Mouse (Mus musculus): ENCODE measurements around the gene Slc6a20a. TPM values are rescaled to one million over a fixed set of nuclear protein-coding genes. Genes with fewer than 3 reads are reported as not detected.
A peak's percentile ranks its signal among the peaks of the same experiment; 100 is the strongest.
"Not testable (repeated sequence)": the region's sequence is repeated elsewhere in the genome, so short reads cannot be mapped to it uniquely, and the experiment has no call there.

Gene Slc6a20a
- not detected for total RNA-seq (2021)

DNA sequence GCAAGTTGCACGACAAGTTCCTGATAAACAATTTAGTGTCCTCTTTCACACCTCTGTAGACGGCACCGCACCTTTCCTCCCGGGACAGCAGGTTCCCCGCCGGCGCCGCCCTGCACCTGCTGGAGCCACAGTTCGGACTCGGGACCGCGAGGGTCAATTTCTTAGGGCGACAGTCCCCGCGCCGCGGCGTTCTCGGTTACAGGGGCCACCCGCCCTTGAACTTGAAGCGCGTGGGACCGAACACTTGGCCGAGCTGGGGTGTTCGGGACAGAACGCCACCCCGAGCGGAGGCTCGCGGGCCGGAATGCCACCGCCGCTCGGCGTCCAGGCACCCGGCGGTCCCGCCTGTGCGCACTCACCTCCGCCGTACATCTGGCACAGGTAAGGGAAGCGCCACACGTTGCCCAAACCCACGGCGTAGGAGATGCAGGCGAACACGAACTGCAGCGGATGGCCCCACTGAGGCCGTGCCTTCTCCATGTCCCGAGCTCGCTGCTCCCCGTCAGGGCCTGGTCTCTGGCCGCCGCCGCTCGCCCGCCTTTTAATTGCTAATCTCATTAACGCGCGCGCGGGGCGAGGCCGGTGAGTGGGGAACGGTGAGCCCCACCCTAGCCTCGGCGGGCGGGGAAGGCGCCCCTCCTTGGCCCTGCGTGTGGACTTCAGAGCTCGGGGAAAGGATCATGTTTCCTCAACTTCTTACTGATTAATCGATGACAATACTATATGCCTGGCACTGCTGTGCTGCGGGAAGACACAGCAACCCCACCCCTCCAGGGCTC lies at the start of gene Slc6a20a, which contains the start of gene Ccr9:
Slc6a20a (minus strand) TSS at position 559 of the 779 bp plus-strand sequence.
Ccr9 (plus strand) TSS at position 113 of the 779 bp plus-strand sequence.
- intact Hi-C loops (cut with DNase I): no loop called here
- DNase-seq: no peak

DNA sequence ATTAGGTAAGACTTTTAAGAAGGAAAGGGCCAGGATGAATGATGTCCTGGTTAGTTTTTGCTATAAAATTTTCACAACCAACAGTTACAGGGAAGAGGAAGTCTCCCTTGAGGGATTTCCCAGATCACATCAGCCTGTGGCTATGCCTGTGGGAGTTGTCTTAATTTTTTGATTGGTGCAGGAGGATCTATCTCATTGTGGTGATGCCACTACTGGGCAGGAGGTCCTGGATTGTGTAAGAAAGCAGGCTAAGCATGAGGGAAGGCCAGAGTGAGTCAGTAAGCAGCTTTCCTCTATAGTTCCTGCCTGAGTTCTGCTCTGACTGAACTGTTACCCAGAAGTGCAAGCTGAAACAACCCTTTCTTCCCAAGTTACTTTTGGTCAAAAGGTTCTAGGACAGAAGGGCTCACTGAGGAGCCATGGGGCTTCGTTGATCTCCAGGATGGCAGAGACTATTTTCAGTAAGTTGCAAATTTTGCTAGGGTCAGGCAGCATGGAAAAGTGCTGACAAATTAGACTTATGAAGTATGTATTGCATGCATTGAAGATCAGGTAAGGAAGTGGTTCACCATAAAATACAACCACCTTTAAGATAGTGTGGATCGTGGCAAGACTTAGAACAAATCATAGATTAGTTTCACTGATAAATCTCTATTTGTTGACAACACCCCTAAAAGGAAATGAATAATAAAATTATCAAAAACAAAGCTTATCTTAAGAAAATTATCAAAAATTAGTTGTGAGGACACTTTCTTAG lies 44.2 kb upstream of the Slc6a20a start:
- no peak for DNase-seq
- intact Hi-C loops (cut with DNase I): loop anchor here (5.0 kb wide), 1 partner anchor 124 kb away; no protein-coding TSS in a partner anchor

DNA sequence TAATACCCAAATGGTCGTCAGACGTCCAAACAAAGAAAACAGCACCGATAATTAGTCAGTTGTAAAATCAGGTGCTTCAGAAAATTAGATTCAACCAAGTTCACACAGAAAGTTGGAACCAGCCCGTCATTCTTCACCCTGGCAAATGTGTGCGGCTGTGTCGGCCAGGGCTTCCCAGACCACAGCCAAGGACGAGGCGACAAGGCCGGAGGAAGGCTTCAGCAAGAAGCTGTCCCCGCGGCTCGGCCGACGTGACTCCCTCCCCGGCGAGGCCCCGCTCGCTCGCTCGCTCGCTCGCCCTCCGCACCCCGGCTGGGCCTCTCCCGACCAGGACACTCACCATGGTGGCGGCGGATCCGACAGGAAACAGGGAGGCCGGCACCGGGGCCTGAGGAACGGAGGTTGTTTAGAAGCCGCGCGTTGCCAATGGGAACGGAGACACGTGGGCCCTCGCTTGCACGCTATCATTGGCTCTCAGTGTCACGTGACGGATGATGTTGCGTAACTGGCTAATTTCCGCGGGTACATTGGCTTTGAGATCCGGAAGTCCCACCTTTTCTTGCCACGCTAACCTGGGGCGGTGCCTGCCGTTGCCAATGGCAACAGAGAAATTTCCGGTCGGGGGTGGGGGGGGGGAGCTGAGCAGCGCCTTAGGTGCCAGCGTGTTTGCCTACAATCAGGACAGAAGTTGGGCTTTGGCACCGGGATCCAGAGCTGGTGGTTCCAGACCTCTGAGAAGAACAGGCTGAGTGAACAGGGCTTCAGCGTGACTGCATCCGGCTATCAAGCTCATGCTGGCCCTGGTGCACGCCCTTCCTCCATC lies 38.7 kb upstream of the Slc6a20a start, which contains the start of gene Lztfl1:
Lztfl1 (minus strand) TSS at position 512 of the 823 bp plus-strand sequence.
- intact Hi-C loops (cut with DNase I): loop anchor here (2.0 kb wide), 1 partner anchor 77 kb away; no protein-coding TSS in a partner anchor
- DNase-seq: peak; percentile 93 to 94

DNA sequence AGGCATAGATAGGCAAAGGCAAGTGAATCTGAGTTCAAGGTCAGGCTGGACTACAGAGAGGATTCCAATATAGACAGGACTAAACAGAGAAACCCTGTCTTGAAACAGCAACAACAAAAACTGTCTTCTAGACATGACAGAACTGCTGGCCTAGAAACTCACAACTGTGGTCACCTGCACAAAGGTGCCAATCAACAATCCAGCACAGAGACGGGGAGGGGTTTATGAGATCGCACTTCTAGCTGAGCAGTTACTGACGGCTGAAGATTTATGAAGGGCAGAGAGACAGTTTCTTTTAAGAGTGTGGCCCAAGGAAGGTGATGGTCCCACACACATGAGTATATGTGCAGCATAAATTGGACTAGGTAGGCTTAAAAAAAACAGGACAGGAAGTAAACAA lies 37.6 kb upstream of the Slc6a20a start:
- intact Hi-C loops (cut with DNase I): loop anchor here (2.0 kb wide), 1 partner anchor 78 kb away; no protein-coding TSS in a partner anchor

DNA sequence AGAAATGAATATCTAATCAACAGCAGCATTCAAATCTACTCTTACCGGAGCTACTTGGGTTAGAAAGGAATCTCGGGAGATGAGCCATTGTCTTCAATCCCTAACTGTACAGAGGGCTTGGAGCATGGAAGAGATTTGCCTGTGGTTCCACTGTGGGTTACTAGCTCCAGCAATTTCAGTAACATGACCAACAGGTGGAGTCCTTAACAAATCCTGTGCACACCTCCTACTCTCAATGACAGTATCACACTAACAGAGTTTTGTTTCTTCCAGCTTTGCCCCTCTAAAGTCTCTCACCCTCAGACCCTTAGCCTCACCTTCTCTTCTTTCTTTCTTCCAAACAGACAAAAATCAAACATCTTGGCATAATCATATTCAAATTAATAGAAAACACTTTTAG lies 34.4 kb upstream of the Slc6a20a start:
- no peak for DNase-seq
- intact Hi-C loops (cut with DNase I): no loop called here

More for the DNA sequence above, 37.6 kb upstream of the Slc6a20a start:
- no peak for DNase-seq

DNA sequence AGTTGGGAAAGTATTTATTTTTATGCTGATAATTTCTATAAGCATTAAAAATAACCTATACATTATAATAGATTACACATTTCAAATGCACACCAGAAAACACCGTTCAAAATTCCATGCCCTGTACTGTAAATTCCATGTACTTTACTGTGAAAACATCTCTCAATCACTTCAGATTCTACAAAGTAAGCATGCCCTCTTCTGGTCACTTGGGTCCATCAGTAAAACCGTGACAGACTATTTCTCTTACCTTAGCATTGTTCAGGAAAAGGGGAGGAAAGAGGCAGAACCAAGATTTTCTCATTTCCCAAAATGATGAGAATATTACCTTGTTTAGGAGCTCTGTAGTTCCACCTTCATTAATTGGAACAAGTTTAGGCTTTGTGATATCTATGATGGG lies 30.5 kb upstream of the Slc6a20a start:
- intact Hi-C loops (cut with DNase I): loop anchor here (5.0 kb wide), 1 partner anchor 72 kb away; no protein-coding TSS in a partner anchor
- DNase-seq: no peak

DNA sequence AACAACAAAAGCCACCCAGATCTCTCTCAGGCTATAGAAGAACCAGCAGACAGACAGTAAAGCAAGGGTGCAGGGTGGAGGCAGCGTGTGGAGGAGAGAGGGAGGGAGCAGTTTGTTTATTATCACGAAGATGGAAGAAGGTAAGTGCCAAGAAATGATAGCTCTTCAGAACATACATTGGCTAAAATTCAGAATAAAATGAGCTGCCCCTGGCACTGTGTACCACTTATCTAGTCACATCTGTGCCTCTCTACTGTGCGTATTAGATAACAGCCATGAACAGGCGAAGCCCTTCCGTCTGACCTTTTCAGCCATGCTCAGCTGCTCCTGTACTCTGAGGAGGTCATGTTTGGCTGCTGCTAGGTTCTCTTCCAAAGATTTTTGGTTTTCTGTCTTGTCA lies 23.1 kb upstream of the Slc6a20a start:
- no peak for DNase-seq
- intact Hi-C loops (cut with DNase I): no loop called here

DNA sequence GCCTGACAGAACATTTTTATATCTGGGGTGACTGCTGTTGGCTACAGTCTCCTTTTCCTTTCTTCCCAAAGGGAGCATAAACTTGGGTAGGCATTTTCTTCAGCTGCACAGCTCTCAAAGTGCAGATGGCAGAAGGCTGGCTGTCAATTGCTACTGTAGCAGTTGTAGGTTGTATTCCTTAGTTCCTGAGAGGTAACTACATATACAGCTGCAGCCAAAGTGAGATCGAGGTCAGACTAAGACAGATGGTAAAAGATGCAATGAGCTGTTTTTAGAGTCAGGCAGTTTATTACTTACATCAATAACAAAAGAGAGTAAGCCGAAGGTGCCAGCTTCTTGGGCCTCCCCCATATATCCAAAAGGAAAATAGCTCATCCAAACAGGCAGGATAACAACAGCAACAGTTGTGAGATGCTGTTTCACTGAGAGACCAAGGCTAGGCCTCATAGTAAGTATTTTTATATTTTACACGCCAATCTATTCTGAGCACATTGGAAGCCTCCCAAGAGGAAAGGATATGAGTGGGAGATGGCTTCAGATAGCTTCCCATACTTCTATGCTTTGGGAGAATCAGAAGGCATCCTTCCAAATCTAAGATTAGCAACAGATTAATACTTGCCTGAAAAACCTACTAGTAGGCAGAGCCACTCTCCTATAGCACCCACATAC lies 17.1 kb upstream of the Slc6a20a start:
- intact Hi-C loops (cut with DNase I): no loop called here
- no peak for DNase-seq

DNA sequence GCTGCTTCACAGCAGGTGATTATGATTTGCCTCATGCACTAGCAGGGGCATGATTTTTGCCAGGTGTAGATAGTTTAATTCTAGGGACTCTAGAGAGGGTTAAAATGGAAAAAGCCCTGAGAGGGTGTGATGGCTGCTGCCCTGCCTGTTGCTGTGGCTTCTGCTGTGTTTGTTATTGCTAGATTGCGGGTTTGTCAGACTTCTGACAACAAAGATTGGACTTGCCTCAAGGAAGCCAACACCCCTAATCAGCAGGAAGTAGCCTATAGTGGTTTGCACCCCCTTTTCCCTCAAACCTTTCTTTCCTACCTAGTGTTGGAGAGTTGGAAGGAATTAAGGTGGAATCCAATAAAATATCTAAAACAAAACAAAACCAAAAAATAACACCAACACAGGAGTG lies 9.5 kb upstream of the Slc6a20a start:
- intact Hi-C loops (cut with DNase I): no loop called here
- DNase-seq: no peak

DNA sequence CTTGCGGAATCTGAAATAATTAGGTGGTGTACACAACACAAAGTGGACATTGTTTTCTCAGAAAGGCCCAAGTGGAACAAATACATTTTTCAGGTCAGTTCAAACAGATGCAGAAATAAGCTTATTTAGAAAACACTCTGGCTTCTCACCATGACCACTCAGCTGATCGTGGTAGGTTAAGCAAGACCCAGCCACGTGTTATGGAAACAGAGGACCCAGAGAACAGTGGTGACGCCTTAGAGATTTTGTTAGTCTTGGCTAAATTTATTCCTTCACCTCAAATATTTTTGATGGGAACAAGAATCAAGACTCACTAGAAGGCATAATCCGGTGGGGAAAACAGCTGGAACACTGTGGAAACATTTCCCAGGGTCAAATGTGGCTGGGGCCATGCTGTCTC lies 7.5 kb upstream of the Slc6a20a start:
- DNase-seq: no peak
- intact Hi-C loops (cut with DNase I): no loop called here

DNA sequence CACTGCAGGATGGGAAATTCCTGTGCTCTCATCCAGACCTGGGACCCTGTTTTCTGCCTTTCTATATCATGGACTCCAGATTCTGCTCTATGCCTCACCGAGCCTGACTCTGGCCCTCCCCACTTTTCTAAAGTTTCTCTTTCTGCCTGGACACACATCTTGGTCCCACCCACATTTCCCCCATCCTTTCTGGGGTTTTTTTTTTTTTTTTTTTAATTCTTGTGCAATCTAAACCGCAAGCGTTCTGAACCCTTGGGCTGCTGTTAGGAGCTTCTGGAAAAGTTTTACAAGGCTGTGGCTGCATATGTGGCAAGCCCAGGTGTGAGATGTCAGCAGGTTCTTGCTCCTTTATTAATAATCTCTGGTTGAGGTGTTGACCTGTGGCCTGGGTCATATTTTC lies 5.0 kb upstream of the Slc6a20a start:
- intact Hi-C loops (cut with DNase I): no loop called here
- DNase-seq: no peak

DNA sequence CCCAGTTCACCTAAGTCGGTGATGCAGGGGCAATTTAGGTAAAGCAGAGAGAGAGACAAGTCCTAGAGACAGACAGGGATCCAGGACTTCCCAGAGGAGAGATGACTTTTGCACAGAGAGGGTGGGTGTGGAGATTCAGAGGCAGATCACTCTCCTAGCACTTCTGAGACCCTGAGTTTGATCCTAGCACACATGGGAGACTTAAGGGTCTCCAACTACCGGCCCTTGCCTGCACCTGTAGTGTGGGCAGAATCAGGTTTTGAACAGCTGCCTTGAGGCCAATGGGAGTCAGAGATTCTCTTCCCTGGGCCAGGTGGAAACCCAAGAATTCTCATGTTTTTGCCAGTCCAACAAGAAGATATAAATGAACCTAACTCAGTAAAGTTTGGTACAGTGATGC lies 513 bp upstream of the Slc6a20a start:
- DNase-seq: no peak
- intact Hi-C loops (cut with DNase I): no loop called here

DNA sequence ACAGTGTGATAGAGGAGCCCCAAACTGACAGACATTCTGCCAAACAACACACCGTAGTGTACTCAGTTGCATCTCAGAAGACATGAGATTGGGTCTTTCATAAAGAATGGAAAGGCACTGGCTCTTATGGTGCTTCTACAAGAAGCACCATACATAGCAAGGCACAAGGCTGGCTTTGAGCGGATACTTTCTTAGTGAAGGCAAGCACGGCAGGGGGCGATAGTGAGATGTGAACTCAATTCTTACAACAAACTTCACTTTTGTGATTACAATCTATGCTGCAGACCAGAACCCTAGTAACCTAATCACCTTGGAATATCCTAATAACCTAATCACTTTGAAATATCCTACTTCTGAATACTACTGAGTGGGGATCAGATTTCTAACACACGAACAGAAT lies 13.0 kb downstream of the Slc6a20a start:
- peak; percentile 14 to 46 for DNase-seq
- intact Hi-C loops (cut with DNase I): loop anchor here (10.0 kb wide), 1 partner anchor 129 kb away; no protein-coding TSS in a partner anchor

DNA sequence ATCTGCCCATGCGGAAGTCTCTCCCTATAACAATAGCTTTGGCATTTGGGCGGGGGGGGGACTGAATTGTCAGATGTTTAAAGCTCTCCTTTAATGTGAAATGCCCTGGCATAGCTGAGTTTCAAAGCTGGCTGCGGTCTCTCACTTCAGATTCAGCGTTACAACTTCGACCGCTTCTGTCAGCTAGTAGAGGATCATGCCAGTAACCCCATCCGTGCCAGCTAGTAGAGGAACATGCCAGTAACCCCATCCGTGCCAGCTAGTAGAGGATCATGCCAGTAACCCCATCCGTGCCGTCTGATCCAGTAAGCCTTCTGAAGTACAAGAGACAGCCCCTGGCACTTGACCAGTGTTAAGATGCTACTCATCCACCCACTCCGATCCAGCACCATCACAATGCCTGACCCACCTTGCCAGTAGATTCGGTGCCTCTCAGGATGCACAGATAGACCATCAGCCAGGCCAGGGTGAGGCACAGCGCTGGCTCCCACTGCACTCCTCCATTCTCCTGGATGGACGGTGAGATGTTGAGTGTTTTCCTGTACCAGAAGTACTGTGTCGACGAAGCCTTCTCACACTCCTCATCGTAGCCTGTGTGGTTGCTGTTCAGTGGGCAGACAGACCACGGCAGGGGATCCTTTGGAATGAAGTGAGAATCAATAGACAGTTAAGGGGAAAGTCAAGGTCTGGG lies 18.6 kb downstream of the Slc6a20a start:
- DNase-seq: not testable (repeated sequence)
- intact Hi-C loops (cut with DNase I): loop anchor here (5.0 to 10.0 kb wide), 2 partner anchors 48 to 135 kb away; no protein-coding TSS in a partner anchor

DNA sequence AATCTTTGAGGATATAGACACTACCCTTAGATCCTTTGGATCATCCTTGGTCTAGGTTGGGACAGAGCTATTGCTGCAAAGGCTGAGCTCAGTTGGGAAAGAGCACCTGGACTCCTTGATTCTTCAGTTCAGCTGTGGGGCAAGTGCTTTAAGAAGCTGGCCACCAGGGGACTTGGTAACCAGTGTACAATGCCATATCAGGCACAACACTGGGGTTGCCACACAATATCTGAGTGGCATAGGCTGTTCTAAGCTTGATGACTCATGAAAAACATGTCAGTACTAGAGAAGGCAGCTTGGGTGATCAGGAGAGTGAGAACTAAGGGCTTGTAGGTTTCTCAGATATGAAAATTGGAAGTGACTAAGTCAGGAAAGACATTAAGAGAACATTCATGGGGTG lies 19.7 kb downstream of the Slc6a20a start:
- DNase-seq: no peak
- intact Hi-C loops (cut with DNase I): no loop called here

DNA sequence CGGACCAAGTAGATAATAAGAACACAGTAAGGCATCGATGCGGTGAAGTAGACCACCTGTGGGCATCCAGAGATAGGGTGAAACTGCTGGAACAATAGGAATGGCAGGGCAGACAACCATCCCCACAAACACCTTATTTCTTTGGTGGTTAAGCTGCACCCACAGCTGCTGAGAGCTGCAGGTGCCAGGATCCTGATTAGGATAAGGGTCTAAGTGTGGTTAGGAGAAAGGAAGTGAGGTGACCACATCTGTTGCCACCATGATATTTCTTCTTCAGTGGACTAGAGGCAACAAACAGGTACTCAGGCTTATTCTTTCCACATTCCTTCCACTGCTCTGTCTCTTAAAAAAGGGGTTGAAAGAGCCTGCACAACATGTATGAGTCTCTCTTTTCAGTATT lies 21.2 kb downstream of the Slc6a20a start:
- intact Hi-C loops (cut with DNase I): no loop called here
- no peak for DNase-seq

DNA sequence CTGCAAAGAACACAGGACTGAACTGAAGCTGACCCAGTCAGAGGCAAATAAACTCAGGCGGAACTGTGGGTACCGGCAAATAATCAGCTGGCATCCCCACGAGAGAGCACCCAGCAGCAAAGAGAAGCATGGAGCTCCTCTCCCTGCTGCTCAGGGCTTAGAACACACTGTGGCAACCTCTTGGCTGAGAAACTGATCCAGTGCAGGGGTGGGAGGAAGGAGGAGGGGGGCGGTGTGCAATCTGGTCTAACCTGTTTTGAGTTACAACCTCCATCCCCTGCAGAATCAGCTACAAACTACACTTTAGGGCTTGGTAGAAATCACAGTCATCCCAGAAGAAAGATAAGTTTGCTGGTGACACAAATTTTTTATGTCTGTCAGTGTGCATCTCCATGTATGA lies 27.3 kb downstream of the Slc6a20a start:
- intact Hi-C loops (cut with DNase I): no loop called here

DNA sequence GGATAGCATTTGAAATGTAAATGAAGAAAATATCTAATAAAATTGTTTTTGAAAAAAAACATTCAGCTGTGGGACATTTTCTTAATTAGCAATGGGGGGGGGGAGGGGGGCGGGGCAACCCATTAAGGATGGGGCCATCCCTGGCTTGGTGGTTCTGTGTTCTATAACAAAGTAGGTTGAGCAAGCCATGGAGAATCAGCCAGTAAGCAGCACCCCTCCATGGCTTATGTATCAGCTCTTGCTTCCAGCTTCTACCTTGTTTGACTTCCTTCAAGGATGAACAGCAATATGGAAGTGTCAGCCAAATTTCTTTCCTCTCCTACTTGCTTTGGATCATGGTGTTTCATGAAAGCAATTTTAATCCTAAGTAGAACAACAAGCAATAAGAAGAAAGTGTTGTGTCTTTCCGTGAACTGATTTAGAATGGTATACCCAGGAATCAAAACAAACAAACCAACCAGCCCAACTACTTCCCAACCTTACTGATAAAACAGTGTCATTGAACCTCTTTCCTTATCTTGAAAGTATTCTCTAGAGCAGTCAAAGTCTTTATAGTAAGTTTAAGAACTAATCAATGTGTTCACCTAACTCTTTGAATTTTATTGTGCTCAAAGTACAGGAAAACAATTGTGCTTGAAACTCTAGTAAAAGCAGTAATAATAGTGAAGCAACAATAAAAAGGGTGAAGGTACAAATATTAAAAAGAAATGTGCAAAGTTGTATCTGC lies 28.7 kb downstream of the Slc6a20a start:
- intact Hi-C loops (cut with DNase I): no loop called here
- DNase-seq: no peak

More for the DNA sequence above, 27.3 kb downstream of the Slc6a20a start:
- DNase-seq: no peak

DNA sequence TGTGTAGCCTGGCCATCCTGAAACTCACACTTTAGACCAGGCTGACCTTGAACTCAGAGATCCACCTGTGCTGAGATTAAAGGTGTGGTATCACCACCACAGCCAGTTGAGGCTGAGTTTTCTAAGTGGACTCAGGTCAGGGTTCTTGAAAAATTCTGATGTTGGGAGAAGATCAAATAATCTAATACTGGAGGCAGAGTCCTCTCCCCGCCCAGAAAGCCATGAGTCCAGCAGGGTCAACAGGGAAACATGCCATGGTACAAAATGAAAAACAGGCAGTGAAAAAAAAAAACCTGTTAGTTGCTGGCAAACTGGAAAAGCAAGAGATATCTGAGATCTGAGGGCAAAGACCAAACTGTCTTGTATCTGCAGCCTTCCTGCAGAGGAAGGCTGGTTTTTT lies 38.6 kb downstream of the Slc6a20a start:
- intact Hi-C loops (cut with DNase I): no loop called here
- DNase-seq: no peak
